Mouse (Mus musculus) embryonic stem cell, embryonic (primary cell): ENCODE results near the gene Msrb1.

Source experiments
- CTCF ChIA-PET, 4 experiments: fragments of 300-600 bp in 2 of 4; fragments of 350-600 bp in 2 of 4; sonication (Branson Sonifier 250); formaldehyde crosslinking; loops; one replicate each; lab custom pipeline; 2022; ENCODE audit warnings: inconsistent platforms in 2 of 4; lab: Charles Lee
- POLR2A ChIA-PET, 4 experiments: fragments of 300-600 bp in 2 of 4; fragments of 350-600 bp in 2 of 4; sonication (Branson Sonifier 250); formaldehyde crosslinking; loops; one replicate each; lab custom pipeline; 2022; ENCODE audit warnings: antibody characterized with exemption in 4 of 4, inconsistent platforms in 1 of 4; lab: Charles Lee

Gene Msrb1

DNA sequence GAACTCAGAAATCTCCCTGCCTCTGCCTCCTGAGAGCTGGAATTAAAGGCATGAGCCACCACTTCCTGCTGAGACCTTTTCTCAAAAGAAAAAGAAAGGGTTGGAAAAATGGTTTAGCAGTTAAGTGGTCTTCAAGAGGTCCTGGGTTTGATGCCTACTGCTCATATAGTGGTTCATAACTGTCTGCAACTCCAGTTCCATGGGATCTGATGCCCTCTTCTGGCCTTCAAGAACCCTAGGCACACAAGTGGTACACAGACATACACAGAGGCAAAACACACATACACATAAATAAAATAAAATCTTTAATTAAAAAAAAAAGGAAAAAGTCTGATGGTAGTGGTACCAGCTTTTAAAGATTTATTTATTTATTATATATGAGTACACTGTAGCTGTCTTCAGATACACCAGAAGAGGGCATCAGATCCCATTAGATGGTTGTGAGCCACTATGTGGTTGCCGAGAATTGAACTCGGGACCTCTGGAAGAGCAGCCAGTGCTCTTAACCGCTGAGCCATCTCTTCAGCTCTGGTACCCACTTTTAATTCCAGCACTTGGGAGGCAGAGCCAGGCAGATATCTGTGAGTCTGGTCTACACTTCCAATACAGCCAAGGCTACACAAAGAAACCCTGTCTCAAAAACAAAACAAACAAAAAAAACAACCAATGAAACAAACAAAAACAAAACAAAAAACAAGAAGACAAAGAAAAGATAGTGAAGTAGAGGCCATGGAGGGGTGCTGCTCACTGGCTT lies 10.6 kb upstream of the Msrb1 start:
- POLR2A ChIA-PET: interaction anchor here in 2 of 4 experiments (0.8 to 14.7 kb wide), 12 partner anchors 8 to 247 kb away, joined by 3 to 268 read pairs (median 8); partner anchors contain the start of genes Msrb1 (in 2 of the 2), Hs3st6 (in 1 of the 2), Mlst8 (in 1 of the 2) and Rnf151 (in 1 of the 2)
- CTCF ChIA-PET: interaction anchor here in 2 of 4 experiments (0.6 to 1.6 kb wide), 10 partner anchors 9 to 333 kb away, joined by 3 to 10 read pairs (median 3); partner anchors contain the start of genes Msrb1 (in 1 of the 2) and Traf7 (in 1 of the 2)

DNA sequence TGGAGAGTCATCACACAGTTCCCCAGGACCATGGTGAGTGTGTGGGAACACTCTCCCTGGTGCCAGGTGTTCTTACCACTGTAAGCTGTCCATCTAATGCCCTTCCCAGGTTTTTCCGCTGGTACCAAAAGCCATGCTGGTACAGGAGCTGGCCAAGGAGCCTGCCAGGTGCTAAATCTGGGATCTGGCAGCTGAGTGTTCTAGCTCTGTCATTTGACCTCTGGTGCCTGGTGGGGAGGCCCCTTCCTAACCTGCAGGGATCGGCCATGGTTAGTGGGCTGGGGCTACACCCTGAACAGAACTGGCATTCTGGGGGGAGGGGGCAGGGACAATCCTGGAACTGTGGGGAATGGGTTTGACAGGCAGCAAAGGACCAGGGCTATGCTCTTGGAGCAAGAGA lies 8.8 kb upstream of the Msrb1 start, which contains the start of gene Rpl3l:
Rpl3l (plus strand) TSS at position 203 of the 400 bp plus-strand sequence.
- CTCF ChIA-PET: interaction anchor here in 3 of 4 experiments (0.7 to 1.4 kb wide), 4 partner anchors 8 to 233 kb away, joined by 3 to 4 read pairs (median 3); partner anchors contain the start of genes Msrb1 (in 1 of the 3), Rnf151 (in 1 of the 3) and Rps2 (in 1 of the 3)
- POLR2A ChIA-PET: interaction anchor here in 3 of 4 experiments (0.7 to 16.1 kb wide), 23 partner anchors 6 to 290 kb away, joined by 3 to 268 read pairs (median 4); partner anchors contain the start of genes Meiob (in 2 of the 3), Mlst8 (in 2 of the 3), Msrb1 (in 2 of the 3) and Rnf151 (in 2 of the 3)

DNA sequence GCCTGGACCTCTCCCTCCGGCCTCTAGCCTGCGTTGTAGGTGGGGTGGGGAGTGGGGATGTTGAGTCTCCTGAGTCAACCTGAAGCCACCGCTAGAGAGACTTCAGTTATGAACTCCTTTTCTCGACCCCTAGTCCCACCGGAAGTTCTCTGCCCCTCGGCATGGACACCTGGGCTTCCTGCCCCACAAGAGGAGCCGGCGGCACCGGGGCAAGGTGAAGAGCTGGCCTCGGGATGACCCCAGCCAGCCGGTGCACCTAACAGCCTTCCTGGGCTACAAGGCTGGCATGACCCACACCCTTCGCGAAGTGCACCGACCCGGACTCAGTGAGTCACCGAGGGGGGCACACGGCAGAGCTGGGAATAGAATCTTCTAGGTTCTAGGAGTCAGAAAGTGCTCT lies 8.3 kb upstream of the Msrb1 start:
- CTCF ChIA-PET: interaction anchor here in 2 of 4 experiments (0.9 to 1.2 kb wide), 4 partner anchors 8 to 11 kb away, joined by 3 read pairs; partner anchors contain the start of genes Msrb1 (in 1 of the 2), Rnf151 (in 1 of the 2) and Rps2 (in 1 of the 2)
- POLR2A ChIA-PET: interaction anchor here in 3 of 4 experiments (0.6 to 16.1 kb wide), 26 partner anchors 6 to 933 kb away, joined by 3 to 268 read pairs (median 4); partner anchors contain the start of genes Msrb1 (in 3 of the 3), Meiob (in 2 of the 3), Mlst8 (in 2 of the 3) and Rnf151 (in 2 of the 3)

DNA sequence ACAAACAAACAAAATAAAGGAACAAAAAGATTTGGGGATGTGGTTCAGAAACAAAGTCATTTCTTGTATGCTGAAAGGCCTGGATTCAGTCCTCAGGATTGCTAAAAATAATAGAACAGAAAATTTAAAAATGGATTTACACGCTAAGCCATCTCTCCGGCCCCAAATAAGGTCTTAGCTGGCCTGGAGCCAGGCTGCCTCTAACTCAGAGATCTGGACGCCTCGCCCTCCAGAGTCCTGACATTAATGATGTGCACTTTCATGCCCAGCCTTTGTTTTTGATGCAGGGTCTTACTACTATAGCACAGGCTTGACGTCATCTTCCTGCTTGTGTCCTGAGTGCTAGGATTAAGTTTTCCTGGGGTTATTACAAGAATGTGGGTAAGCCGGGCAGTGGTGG lies 7.4 kb upstream of the Msrb1 start:
- CTCF ChIA-PET: interaction anchor here in 2 of 4 experiments (0.6 to 1.2 kb wide), 4 partner anchors 8 to 27 kb away, joined by 3 read pairs; partner anchors contain the start of gene Msrb1 (in 1 of the 2)
- POLR2A ChIA-PET: interaction anchor here in 3 of 4 experiments (0.7 to 16.1 kb wide), 22 partner anchors 6 to 250 kb away, joined by 3 to 268 read pairs (median 5); partner anchors contain the start of genes Msrb1 (in 2 of the 3), Rnf151 (in 2 of the 3), Rps2 (in 2 of the 3) and Hs3st6 (in 1 of the 3)

DNA sequence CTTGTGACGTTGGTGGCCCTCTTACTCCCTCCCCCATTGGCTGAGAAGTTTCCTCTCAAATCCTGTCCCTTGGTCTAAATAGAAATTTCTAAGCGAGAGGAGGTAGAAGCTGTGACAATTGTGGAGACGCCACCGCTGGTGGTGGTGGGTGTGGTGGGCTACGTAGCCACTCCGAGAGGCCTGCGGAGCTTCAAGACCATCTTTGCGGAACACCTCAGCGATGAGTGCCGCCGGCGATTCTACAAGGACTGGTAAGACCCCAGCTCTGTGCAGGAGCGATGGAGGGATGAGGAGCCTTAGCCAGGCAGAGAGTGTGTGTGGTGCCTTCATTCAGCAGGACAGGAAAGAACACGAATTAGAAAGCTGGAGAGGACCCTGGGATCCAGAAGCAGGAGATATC lies 5.7 kb upstream of the Msrb1 start:
- ChIA-PET CTCF (no interaction called here), POLR2A (interaction anchor here (0.6 to 16.1 kb wide), 13 partner anchors 8 to 182 kb away, joined by 3 to 268 read pairs (median 3); partner anchors contain the start of genes Ndufb10 (in 2 of the 4), Pkd1 (in 2 of the 4), Hs3st6 (in 1 of the 4) and Meiob (in 1 of the 4))

DNA sequence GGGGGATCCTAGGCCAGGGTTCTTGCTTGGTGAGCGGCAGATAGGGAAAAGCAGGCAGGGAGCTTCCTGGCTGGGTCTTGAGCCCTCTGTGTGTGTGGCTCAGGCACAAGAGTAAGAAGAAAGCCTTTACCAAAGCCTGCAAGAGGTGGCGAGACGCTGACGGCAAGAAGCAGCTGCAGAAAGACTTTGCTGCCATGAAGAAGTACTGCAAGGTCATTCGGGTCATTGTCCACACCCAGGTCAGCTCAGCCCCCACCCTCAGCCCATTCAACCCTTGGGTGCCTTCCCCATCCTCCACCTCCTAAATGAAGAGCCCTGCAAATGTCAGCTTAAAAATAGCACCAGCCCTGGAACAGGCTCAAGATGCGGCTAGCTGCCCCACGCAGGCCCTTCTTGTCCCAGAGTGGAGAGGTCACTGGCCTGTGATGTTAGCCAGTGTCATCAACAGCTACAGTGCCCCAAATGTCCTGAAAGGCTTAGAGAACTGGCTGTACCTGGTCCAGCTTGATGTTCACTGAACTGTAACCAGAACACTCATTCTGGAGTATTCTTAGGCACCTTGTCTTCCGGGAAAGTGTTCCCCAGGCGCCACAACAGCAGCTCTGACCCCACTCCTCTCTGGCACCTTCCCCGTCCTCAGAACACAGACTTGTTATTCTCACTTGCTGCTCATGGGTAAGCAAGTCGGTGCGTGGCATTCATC lies 4.1 kb upstream of the Msrb1 start:
- ChIA-PET CTCF (interaction anchor here in 3 of 4 experiments (0.6 to 2.1 kb wide), 6 partner anchors 8 to 209 kb away, joined by 4 to 6 read pairs (median 6); partner anchors contain the start of gene Ndufb10 (in 1 of the 3)), POLR2A (interaction anchor here (0.6 to 16.1 kb wide), 23 partner anchors 8 to 538 kb away, joined by 3 to 268 read pairs (median 4); partner anchors contain the start of genes Ndufb10 (in 3 of the 4), Rnf151 (in 3 of the 4), Rps2 (in 3 of the 4) and Hs3st6 (in 2 of the 4))

DNA sequence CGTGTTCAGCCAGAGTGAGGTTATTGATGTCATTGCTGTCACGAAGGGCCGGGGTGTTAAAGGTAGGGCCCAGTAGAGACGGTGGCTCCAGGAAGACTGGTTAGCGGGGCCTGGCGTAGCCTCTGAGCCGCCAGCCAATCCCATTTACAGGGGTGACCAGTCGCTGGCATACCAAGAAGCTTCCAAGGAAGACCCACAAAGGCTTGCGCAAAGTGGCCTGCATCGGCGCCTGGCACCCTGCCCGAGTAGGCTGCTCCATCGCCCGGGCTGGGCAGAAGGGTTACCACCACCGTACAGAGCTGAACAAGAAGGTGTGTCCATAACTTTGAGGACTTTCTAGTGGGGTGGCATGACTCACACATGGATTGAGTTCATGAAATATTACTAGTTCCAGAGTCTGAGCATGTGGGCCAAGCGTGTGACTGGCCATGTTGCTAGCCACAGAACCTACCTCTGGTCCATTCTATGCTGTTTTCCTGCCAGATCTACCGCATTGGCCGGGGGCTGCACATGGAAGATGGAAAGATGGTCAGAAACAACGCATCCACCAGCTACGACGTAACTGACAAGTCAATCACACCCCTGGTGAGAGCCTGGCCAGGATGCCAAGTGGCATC lies 2.9 kb upstream of the Msrb1 start:
- ChIA-PET CTCF (interaction anchor here in 3 of 4 experiments (0.6 to 2.1 kb wide), 4 partner anchors 9 to 105 kb away, joined by 3 to 6 read pairs (median 4); partner anchors contain the start of gene Ndufb10 (in 1 of the 3)), POLR2A (interaction anchor here in 2 of 4 experiments (0.8 to 16.1 kb wide), 13 partner anchors 10 to 254 kb away, joined by 3 to 268 read pairs (median 4); partner anchors contain the start of genes Ndufb10 (in 2 of the 2), Rnf151 (in 2 of the 2), Rps2 (in 2 of the 2) and Hs3st6 (in 1 of the 2))

DNA sequence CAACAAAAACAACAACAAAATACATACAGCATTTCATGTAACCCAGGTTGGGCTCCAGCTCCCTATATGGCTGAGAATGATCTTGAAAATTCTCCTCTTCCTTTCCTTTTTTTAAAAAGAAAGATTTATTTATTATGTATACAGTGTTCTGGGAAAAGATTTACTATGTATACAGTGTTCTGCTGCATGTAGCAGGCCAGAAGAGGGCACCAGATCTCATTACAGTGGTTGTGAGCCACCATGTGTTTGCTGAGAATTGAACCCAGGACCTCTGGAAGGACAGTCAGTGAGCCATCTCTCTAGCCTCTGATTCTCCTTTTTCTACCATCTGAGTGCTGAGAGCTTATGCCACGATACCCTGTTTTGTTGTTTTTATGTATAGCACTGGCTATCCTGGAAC lies 1.9 kb upstream of the Msrb1 start:
- ChIA-PET POLR2A (interaction anchor here in 3 of 4 experiments (1.4 to 16.1 kb wide), 3 partner anchors 12 to 15 kb away, joined by 3 to 268 read pairs (median 75); partner anchors contain the start of genes Ndufb10 (in 2 of the 3), Rnf151 (in 1 of the 3), Rpl3l (in 1 of the 3) and Rps2 (in 1 of the 3)), CTCF (interaction anchor here in 2 of 4 experiments (0.7 to 1.8 kb wide), 3 partner anchors 10 to 229 kb away, joined by 3 to 6 read pairs (median 5); partner anchors contain the start of gene Ndufb10 (in 1 of the 2))

DNA sequence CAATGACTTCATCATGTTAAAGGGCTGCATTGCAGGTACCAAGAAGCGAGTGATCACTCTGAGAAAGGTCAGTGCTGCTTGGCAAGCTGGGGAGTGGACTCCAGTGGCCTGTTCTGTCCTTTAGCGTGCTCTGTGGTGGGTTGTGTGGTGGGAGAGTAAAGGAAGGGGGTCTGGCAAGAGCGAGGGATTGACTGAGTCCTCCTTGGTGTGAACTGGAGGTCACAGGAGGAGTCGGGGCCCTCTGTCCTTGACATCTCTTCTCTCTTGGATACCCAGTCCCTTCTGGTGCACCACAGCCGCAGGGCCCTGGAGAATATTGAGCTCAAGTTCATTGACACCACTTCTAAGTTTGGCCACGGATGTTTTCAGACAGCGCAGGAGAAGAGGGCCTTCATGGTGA lies 996 bp upstream of the Msrb1 start:
- ChIA-PET POLR2A (interaction anchor here in 3 of 4 experiments (0.6 to 16.1 kb wide), 26 partner anchors 8 to 547 kb away, joined by 3 to 268 read pairs (median 8); partner anchors contain the start of genes Hs3st6 (in 2 of the 3), Meiob (in 2 of the 3), Ndufb10 (in 2 of the 3) and Rnf151 (in 2 of the 3)), CTCF (interaction anchor here in 2 of 4 experiments (1.0 to 3.1 kb wide), 8 partner anchors 8 to 59 kb away, joined by 3 to 17 read pairs (median 6); partner anchors contain the start of genes Ndufb10 (in 2 of the 2) and Rpl3l (in 1 of the 2))

DNA sequence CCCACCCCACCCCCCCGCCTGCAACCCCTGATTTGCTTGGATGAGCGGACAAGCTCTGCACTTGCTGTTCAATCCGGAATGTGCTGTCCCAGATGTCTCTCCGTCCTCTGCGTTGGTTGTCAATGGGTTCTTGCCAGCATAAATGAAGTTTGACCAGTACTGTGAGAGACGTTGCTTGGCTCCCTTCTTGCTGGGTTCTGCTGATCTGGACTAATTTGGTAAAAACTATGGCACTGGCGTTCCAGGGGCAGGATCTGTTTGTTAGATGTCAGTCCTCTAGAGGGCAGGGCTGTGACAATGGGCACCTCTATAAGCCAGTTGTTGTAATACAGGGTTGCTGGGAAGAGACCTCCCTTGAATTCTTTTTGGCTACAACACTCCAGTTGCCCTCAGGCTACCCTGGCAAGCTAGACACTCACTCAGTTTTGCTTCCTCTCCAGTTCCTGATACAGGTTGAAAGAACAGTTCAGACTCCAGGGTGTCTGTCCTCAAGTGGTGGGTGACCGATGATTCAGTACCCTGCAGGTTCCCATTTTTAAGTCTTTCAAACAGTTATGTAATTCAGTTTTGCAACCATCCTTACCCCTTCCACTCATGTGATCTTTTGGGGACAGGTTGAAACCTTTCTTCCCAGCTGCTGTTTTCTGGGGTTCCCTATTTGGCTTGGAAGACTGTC lies 831 bp downstream of the Msrb1 start:
- CTCF ChIA-PET: interaction anchor here in 3 of 4 experiments (0.6 to 3.1 kb wide), 13 partner anchors 8 to 548 kb away, joined by 3 to 17 read pairs (median 3); partner anchors contain the start of genes Ndufb10 (in 3 of the 3), Hs3st6 (in 1 of the 3) and Mlst8 (in 1 of the 3)
- POLR2A ChIA-PET: interaction anchor here (0.6 to 16.1 kb wide), 46 partner anchors 8 to 486 kb away, joined by 3 to 268 read pairs (median 5); partner anchors contain the start of genes Fahd1 (in 3 of the 4), Ndufb10 (in 3 of the 4), Hs3st6 (in 2 of the 4) and Pkd1 (in 2 of the 4)

DNA sequence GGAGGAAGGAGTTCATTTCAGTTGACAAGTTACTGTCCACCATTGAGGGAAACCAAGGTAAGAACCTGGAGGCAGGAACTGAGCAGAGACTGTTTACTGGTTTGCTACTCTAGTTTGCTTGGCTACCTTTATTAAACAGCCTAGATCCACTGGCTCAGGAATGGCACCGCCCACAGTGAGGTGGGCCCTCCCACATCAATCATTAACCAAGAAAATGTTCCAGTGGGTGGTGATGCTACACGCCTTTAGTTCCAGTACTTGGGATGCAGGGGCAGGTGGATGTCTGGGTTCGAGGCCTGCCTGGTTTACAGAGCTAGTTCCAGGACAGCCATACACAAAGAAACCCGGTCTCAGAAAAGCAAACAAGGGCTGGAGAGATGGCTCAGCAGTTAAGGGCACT lies 1.8 kb downstream of the Msrb1 start:
- CTCF ChIA-PET: interaction anchor here in 1 of 4 experiments (3.1 kb wide), 1 partner anchor 7 kb away, joined by 17 read pairs; no protein-coding TSS in a partner anchor
- POLR2A ChIA-PET: interaction anchor here in 2 of 4 experiments (0.7 to 16.1 kb wide), 4 partner anchors 17 to 210 kb away, joined by 3 to 268 read pairs (median 5); partner anchors contain the start of genes Ndufb10 (in 1 of the 2), Rnf151 (in 1 of the 2), Rpl3l (in 1 of the 2) and Rps2 (in 1 of the 2)

DNA sequence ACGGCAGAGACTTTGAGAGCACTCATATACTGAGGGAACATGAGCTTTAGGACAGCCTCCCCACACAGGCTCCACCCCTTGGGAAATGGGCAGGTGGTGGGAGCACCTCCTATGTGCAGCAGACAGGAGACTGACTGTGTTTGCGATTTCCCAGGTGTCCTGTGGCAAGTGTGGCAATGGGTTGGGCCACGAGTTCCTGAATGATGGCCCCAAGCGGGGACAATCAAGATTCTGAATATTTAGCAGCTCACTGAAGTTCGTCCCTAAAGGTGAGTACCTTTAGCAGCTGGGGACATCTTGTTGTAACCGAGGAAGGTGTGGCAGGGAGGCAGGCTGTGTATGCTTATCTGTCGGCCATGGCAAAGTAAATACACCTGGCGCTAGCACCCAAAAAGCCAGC lies 3.5 kb downstream of the Msrb1 start:
- ChIA-PET POLR2A (interaction anchor here (0.6 to 16.1 kb wide), 21 partner anchors 9 to 261 kb away, joined by 3 to 268 read pairs (median 3); partner anchors contain the start of genes Hs3st6 (in 2 of the 4), Ndufb10 (in 2 of the 4), Rnf151 (in 2 of the 4) and Rps2 (in 2 of the 4)), CTCF (interaction anchor here in 2 of 4 experiments (0.6 to 0.8 kb wide), 3 partner anchors 11 to 510 kb away, joined by 3 to 4 read pairs (median 3); no protein-coding TSS in a partner anchor)

DNA sequence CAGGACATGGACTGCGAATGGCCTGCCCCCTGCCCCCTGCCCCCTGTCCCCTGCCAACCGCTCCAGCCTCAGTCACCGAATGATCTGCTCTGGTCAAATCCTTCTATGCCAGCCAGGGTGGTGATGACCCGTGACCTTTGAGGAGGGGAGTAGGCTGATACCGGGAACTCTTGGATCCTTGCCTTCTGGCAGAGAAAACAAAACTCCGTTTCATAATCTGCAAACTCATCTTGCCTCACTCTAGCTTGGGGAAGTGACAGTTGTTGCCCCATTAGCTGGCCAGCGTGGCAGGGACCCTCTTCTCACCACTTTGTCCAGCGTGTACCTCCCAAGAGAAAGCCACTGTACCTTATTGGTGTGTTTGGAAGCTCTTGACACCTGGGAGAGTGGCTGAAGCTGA lies 5.9 kb downstream of the Msrb1 start:
- ChIA-PET POLR2A (interaction anchor here in 3 of 4 experiments (0.6 to 16.1 kb wide), 5 partner anchors 10 to 339 kb away, joined by 3 to 268 read pairs (median 5); partner anchors contain the start of genes Ndufb10 (in 1 of the 3), Rnf151 (in 1 of the 3), Rpl3l (in 1 of the 3) and Rps2 (in 1 of the 3)), CTCF (no interaction called here)

DNA sequence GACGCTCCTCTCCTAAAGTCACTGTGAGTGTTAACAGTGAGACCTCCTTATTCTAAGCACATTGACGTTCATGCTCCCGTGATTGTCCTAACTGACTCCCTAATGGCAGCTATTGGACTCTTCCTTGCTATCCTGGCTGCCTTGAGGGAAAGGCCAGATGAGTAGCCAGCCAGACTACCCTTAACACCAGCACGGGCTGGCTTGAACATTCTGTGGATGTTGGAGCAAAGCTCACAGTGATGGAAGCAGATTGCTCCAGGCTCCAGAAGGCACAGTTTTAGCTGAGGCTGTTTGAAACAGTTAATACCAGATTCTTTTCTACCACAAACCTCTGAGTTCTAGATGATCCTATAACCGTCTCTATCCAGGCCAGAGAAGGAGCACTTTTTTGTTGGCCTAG lies 7.5 kb downstream of the Msrb1 start:
- CTCF ChIA-PET: interaction anchor here in 1 of 4 experiments (1.1 kb wide), 1 partner anchor 18 kb away, joined by 3 read pairs; no protein-coding TSS in a partner anchor
- POLR2A ChIA-PET: interaction anchor here in 2 of 4 experiments (1.6 to 2.5 kb wide), 2 partner anchors 7 to 12 kb away, joined by 6 to 12 read pairs; partner anchors contain the start of gene Msrb1 (in 1 of the 2)
